18 mouse cellular contexts compared by ENCODE assay signal in the genomic region with DNA sequence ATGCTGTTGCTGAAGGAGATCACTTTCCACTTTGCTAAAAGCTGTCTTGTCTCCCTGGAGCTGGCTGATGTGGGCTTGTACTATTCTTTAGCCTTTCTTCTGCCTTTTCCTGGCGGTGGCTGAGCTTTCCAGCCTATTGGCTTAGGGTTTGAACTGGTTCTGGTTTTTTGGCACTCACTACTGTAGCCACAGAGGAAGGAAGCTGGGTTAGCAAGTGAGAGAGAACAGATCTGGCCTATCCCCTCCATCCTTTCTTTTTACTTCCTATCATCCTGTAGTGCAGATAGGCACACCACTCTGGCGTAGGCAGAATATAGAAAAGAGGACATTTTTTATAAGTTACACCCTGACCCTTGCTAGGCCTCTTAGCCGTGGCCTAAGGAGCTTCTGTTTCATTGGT. TPM values are rescaled to one million over a fixed set of nuclear protein-coding genes. Genes with fewer than 3 reads are reported as not detected.
A peak's percentile ranks its signal among the peaks of the same experiment; 100 is the strongest.
DNase-seq lines count a peak whose midpoint lies in the region; ATAC-seq lines count a peak whose summit lies in the region.
"Had no signal": no experiment of that assay in that cellular context is flagged by ENCODE, and none has a peak within 500 bp of the region (broad histone marks: within the 10 kb centered on the region; RNA-seq: fewer than 3 reads in every experiment).

No protein-coding gene starts in this region.

- 0 out of 2 replicates have a peak overlapping the region, but pooled peaks have one; percentile 1 for H3K27ac ChIP-seq in hindbrain, embryonic 13.5 days
- H3K27ac ChIP-seq in hindbrain, embryonic 14.5 days, result no peak overlapping the region
- peak overlapping the region; percentile 46 for H3K27ac ChIP-seq in heart, embryonic 12.5 days (ENCODE audit: poor library complexity, severe bottlenecking)
- no peak overlapping the region for H3K27ac ChIP-seq in forebrain, embryonic 11.5 days (ENCODE audit: low read depth, low read length)
- H3K27ac ChIP-seq: left cerebral cortex, adult 2 months; limb, embryonic 12.5 days; liver, embryonic 15.5 days; midbrain, embryonic 15.5 days; neural tube, embryonic 12.5 days had no signal

- no peak for ATAC-seq in hindbrain, embryonic 13.5 days (ENCODE audit: low FRiP score)
- no peak for ATAC-seq in hindbrain, embryonic 14.5 days (ENCODE audit: low FRiP score)
- peak; percentile 45 for ATAC-seq in CD4-positive, CD25-positive, alpha-beta regulatory T cell, adult 4 months
- ATAC-seq in heart, embryonic 12.5 days (ENCODE audit: insufficient number of reproducible peaks, low FRiP score), result 0 out of 2 replicates have a peak, but pooled peaks have one; percentile 51
- peak; percentile 72 for ATAC-seq in megakaryocyte progenitor cell, adult 5-6 weeks (replicated peaks; ENCODE audit: poor library complexity)
- ATAC-seq in forebrain, embryonic 11.5 days (replicated peaks; ENCODE audit: low FRiP score), result no peak
- ATAC-seq: intestine, postnatal 0 days; midbrain, embryonic 15.5 days had no signal

- no peaks in the 10 kb centered on the region for H3K27me3 ChIP-seq in hindbrain, embryonic 13.5 days
- H3K27me3 ChIP-seq in hindbrain, embryonic 14.5 days (ENCODE audit: control insufficient read depth, insufficient read depth, low read length), result no peaks in the 10 kb centered on the region
- H3K27me3 ChIP-seq in heart, embryonic 12.5 days (replicated peaks), result no peaks in the 10 kb centered on the region
- no peaks in the 10 kb centered on the region for H3K27me3 ChIP-seq in forebrain, embryonic 11.5 days (ENCODE audit: control insufficient read depth, insufficient read depth, low read length)
- H3K27me3 ChIP-seq: CH12.LX; limb, embryonic 12.5 days; liver, embryonic 15.5 days; midbrain, embryonic 15.5 days; neural tube, embryonic 12.5 days had no signal

- H3K9me3 ChIP-seq in hindbrain, embryonic 13.5 days, result no peaks in the 10 kb centered on the region
- no peaks in the 10 kb centered on the region for H3K9me3 ChIP-seq in hindbrain, embryonic 14.5 days (ENCODE audit: control insufficient read depth, low read length)
- H3K9me3 ChIP-seq in heart, embryonic 12.5 days (replicated peaks), result no peaks in the 10 kb centered on the region
- no peaks in the 10 kb centered on the region for H3K9me3 ChIP-seq in forebrain, embryonic 11.5 days (ENCODE audit: control insufficient read depth, low read length)
- H3K9me3 ChIP-seq: limb, embryonic 12.5 days; liver, embryonic 15.5 days; midbrain, embryonic 15.5 days; neural tube, embryonic 12.5 days had no signal

- H3K4me2 ChIP-seq in hindbrain, embryonic 13.5 days, result no peak overlapping the region
- H3K4me2 ChIP-seq in hindbrain, embryonic 14.5 days (replicated peaks), result no peak overlapping the region
- no peak overlapping the region for H3K4me2 ChIP-seq in heart, embryonic 12.5 days
- no peak overlapping the region for H3K4me2 ChIP-seq in forebrain, embryonic 11.5 days (ENCODE audit: low read depth, low read length, severe bottlenecking)
- H3K4me2 ChIP-seq: limb, embryonic 12.5 days; liver, embryonic 15.5 days; midbrain, embryonic 15.5 days; neural tube, embryonic 12.5 days had no signal

- no peak overlapping the region for H3K4me3 ChIP-seq in hindbrain, embryonic 13.5 days
- H3K4me3 ChIP-seq in hindbrain, embryonic 14.5 days (replicated peaks; ENCODE audit: low read length), result no peak overlapping the region
- no peak overlapping the region for H3K4me3 ChIP-seq in heart, embryonic 12.5 days
- no peak overlapping the region for H3K4me3 ChIP-seq in forebrain, embryonic 11.5 days (ENCODE audit: low read depth, low read length)
- H3K4me3 ChIP-seq: left cerebral cortex, adult 2 months; limb, embryonic 12.5 days; liver, embryonic 15.5 days; midbrain, embryonic 15.5 days; neural tube, embryonic 12.5 days had no signal

- 89% methylated on average over 3 of the region's 3 CpGs for WGBS in hindbrain, embryonic 13.5 days
- 93% methylated on average over 3 of the region's 3 CpGs for WGBS in hindbrain, embryonic 14.5 days
- WGBS in heart, embryonic 12.5 days, result 55% methylated on average over 3 of the region's 3 CpGs
- 89% methylated on average over 3 of the region's 3 CpGs for WGBS in forebrain, embryonic 11.5 days

- no peak for DNase-seq in hindbrain, embryonic 14.5 days (ENCODE audit: low spot score)
- DNase-seq in adrenal gland, adult 8-10 months, result no peak
- DNase-seq in forebrain, embryonic 11.5 days (ENCODE audit: low spot score), result no peak
- DNase-seq in spleen, adult 18-20 months, result no peak
- DNase-seq: cerebellum, adult 9-11 months; lung, postnatal 36 days; thymus, adult 18-20 months had no signal

- peaks cover 24% of the 10 kb centered on the region for H3K36me3 ChIP-seq in hindbrain, embryonic 13.5 days
- peaks cover 43% of the 10 kb centered on the region for H3K36me3 ChIP-seq in hindbrain, embryonic 14.5 days (replicated peaks; ENCODE audit: control insufficient read depth, insufficient read depth)
- peaks cover 12% of the 10 kb centered on the region for H3K36me3 ChIP-seq in heart, embryonic 12.5 days
- no peaks in the 10 kb centered on the region for H3K36me3 ChIP-seq in forebrain, embryonic 11.5 days (ENCODE audit: control insufficient read depth, insufficient read depth, low read length)
- H3K36me3 ChIP-seq: liver, embryonic 15.5 days; midbrain, embryonic 15.5 days had no signal

- H3K4me1 ChIP-seq in hindbrain, embryonic 13.5 days (replicated peaks), result peaks cover 63% of the 10 kb centered on the region
- H3K4me1 ChIP-seq in hindbrain, embryonic 14.5 days (replicated peaks; ENCODE audit: control insufficient read depth, insufficient read depth, low read length), result peaks cover 19% of the 10 kb centered on the region
- H3K4me1 ChIP-seq in heart, embryonic 12.5 days (replicated peaks), result peaks cover 59% of the 10 kb centered on the region
- no peaks in the 10 kb centered on the region for H3K4me1 ChIP-seq in forebrain, embryonic 11.5 days (replicated peaks; ENCODE audit: control insufficient read depth, insufficient read depth, low read length)

- no peak overlapping the region for H3K9ac ChIP-seq in hindbrain, embryonic 13.5 days
- H3K9ac ChIP-seq in hindbrain, embryonic 14.5 days, result no peak overlapping the region
- no peak overlapping the region for H3K9ac ChIP-seq in heart, embryonic 12.5 days
- H3K9ac ChIP-seq in forebrain, embryonic 11.5 days (ENCODE audit: low read length), result no peak overlapping the region
- H3K9ac ChIP-seq: limb, embryonic 12.5 days; liver, embryonic 15.5 days; midbrain, embryonic 15.5 days; neural tube, embryonic 12.5 days had no signal

RNA-seq across cellular contexts. Expression of a gene that starts 10.6 kb away (rescaled TPM):
- polyA plus RNA-seq in hindbrain, embryonic 13.5 days (2015; fragmentation: Nextera tagmentation; extraction: Ambion mirVana), result 134 and 137 TPM in 2 replicates
- 76.3 and 76.8 TPM in 2 replicates for polyA plus RNA-seq in hindbrain, embryonic 14.5 days (2014; fragmentation: Nextera tagmentation; extraction: Ambion mirVana)
- polyA plus RNA-seq in CD4-positive, CD25-positive, alpha-beta regulatory T cell, adult 4 months (2017; shearing (Covaris generic)), result 10 to 100 TPM in 1 of 2 experiments, 1 to 10 TPM in 1; 8.3 to 11.2 TPM
- polyA plus RNA-seq in heart, embryonic 12.5 days (2016; fragmentation: Nextera tagmentation; extraction: Ambion mirVana), result 55.4 and 62.2 TPM in 2 replicates
- 8.5 TPM in 2 replicates for total RNA-seq in megakaryocyte progenitor cell, adult 5-6 weeks (2015)
- 7.8 and 13.3 TPM in 2 replicates for total RNA-seq in megakaryocyte progenitor cell, adult 5-6 weeks (2017)
- total RNA-seq in adrenal gland, adult 8-10 months (2022), result 10 to 100 TPM; 48.3 to 63.9 (median 55.9) TPM
- 139 and 166 TPM in 2 replicates for polyA plus RNA-seq in forebrain, embryonic 11.5 days (2014; fragmentation: Nextera tagmentation; extraction: Ambion mirVana)

RNA-seq across cellular contexts. Expression of a gene that starts 10.9 kb away (rescaled TPM):
- polyA plus RNA-seq in hindbrain, embryonic 13.5 days (2015; fragmentation: Nextera tagmentation; extraction: Ambion mirVana), result 32.8 and 33.5 TPM in 2 replicates
- 39.4 and 45.2 TPM in 2 replicates for polyA plus RNA-seq in hindbrain, embryonic 14.5 days (2014; fragmentation: Nextera tagmentation; extraction: Ambion mirVana)
- polyA plus RNA-seq in CD4-positive, CD25-positive, alpha-beta regulatory T cell, adult 4 months (2017; shearing (Covaris generic)), result 1 to 10 TPM; 3.1 to 3.7 TPM
- polyA plus RNA-seq in heart, embryonic 12.5 days (2016; fragmentation: Nextera tagmentation; extraction: Ambion mirVana), result 4.4 and 5.1 TPM in 2 replicates
- total RNA-seq in megakaryocyte progenitor cell, adult 5-6 weeks (2015), result not detected in 2 replicates
- 0.21 TPM in 1 of 2 replicates, not detected in the other for total RNA-seq in megakaryocyte progenitor cell, adult 5-6 weeks (2017)
- total RNA-seq in adrenal gland, adult 8-10 months (2022), result 10 to 100 TPM in 3 of 4 experiments, 1 to 10 TPM in 1; 9.3 to 14.1 (median 11.8) TPM
- polyA plus RNA-seq in forebrain, embryonic 11.5 days (2014; fragmentation: Nextera tagmentation; extraction: Ambion mirVana), result 17.3 and 18.6 TPM in 2 replicates

Comparison
In these comparisons a context has a peak if more than half of its experiments do, and no peak if none do; other contexts are left out.
1. H3K27ac ChIP-seq: peak in hindbrain, embryonic 13.5 days (single experiment) and heart, embryonic 12.5 days (single experiment); none in hindbrain, embryonic 14.5 days (single experiment) and forebrain, embryonic 11.5 days (single experiment).
2. ATAC-seq: peak in CD4-positive, CD25-positive, alpha-beta regulatory T cell, adult 4 months (single experiment), heart, embryonic 12.5 days (single experiment) and megakaryocyte progenitor cell, adult 5-6 weeks (single experiment); none in hindbrain, embryonic 13.5 days (single experiment), hindbrain, embryonic 14.5 days (single experiment) and forebrain, embryonic 11.5 days (single experiment).